Mouse (Mus musculus): ENCODE data around the gene Adgrl2.

GRCm38 (mm10) chr3:148813121-148813520, 177.2 kb downstream of the Adgrl2 start:
- no peak for TF ChIP-seq CTCF (IDR thresholded peaks at IDR 0.05; ENCODE audit: borderline replicate concordance, control insufficient read depth, extremely low read depth, insufficient read depth, low read length, poor library complexity)
- no peak for TF ChIP-seq POLR2A (IDR thresholded peaks at IDR 0.05; ENCODE audit: control insufficient read depth, extremely low read depth, insufficient read depth, low read length, poor library complexity)

Data from thymus, adult 2 months (tissue).